Mouse (Mus musculus) adrenal gland, adult 18-20 months (tissue): Measurements from ENCODE around the gene Pik3c2b. TPM values are rescaled to one million over a fixed set of nuclear protein-coding genes. Genes with fewer than 3 reads are reported as not detected.
A peak's percentile ranks its signal among the peaks of the same experiment; 100 is the strongest.

Source experiments
- DNase-seq, 2 experiments: peaks; one replicate each; pipeline ENCODE4 v3.0.0; 2021 to 2022; ENCODE audit warnings: low spot score in 2 of 2
- total RNA-seq, 2 experiments: library from RNA; stranded (reverse); gene quantifications; 1 replicate in 1 of 2; 2 replicates in 1 of 2; pipeline ENCODE4 v1.2.3; 2021

Pik3c2b gene
- total RNA-seq, 2 experiments from 2014 or later, result 4.6 to 5.6 TPM

- DNase-seq, result no peak
These were observed 45.2 kb downstream of the Pik3c2b start for GRCm38 (mm10) chr1:133090641-133091040.

- DNase-seq, result no peak
These were observed 46.0 kb downstream of the Pik3c2b start for GRCm38 (mm10) chr1:133091483-133091882.

- DNase-seq, result no peak
These were observed 48.3 kb downstream of the Pik3c2b start for GRCm38 (mm10) chr1:133093719-133094118.

GRCm38 (mm10) chr1:133100980-133101798, 55.7 kb downstream of the Pik3c2b start:
- DNase-seq, result peak; percentile 74 to 77

GRCm38 (mm10) chr1:133102108-133102507, 56.6 kb downstream of the Pik3c2b start:
- DNase-seq, result no peak

- DNase-seq, result no peak
These were observed 57.8 kb downstream of the Pik3c2b start for GRCm38 (mm10) chr1:133103315-133103714.

GRCm38 (mm10) chr1:133103871-133104270, 58.4 kb downstream of the Pik3c2b start:
- DNase-seq, result no peak

GRCm38 (mm10) chr1:133116108-133116507, 70.6 kb downstream of the Pik3c2b start:
- DNase-seq, result no peak

GRCm38 (mm10) chr1:133118127-133118526, 72.7 kb downstream of the Pik3c2b start:
- DNase-seq, result no peak

GRCm38 (mm10) chr1:133118844-133119243, 73.4 kb downstream of the Pik3c2b start:
- DNase-seq, result no peak

GRCm38 (mm10) chr1:133119931-133120712, 74.7 kb downstream of the Pik3c2b start:
- DNase-seq, result peak in 1 of 2 experiments; percentile 25

- DNase-seq, result no peak
These were observed 75.8 kb downstream of the Pik3c2b start for GRCm38 (mm10) chr1:133121246-133121645.

- DNase-seq, result no peak
These were observed 78.7 kb downstream of the Pik3c2b start for GRCm38 (mm10) chr1:133124137-133124536.

GRCm38 (mm10) chr1:133125640-133126364, 80.3 kb downstream of the Pik3c2b start:
- no peak for DNase-seq

GRCm38 (mm10) chr1:133126365-133126740, 80.9 kb downstream of the Pik3c2b start:
- no peak for DNase-seq

- DNase-seq, result no peak
These were observed 81.9 kb downstream of the Pik3c2b start for GRCm38 (mm10) chr1:133127328-133127727.

- DNase-seq, result no peak
These were observed 84.2 kb downstream of the Pik3c2b start for GRCm38 (mm10) chr1:133129471-133130221.

GRCm38 (mm10) chr1:133130638-133131560, 85.4 kb downstream of the Pik3c2b start, which contains the start of gene Ppp1r15b:
Gene Ppp1r15b (plus strand): TSS chr1:133131143.
- peak; percentile 94 for DNase-seq

- no peak for DNase-seq
These were observed 86.1 kb downstream of the Pik3c2b start for GRCm38 (mm10) chr1:133131561-133131905.

GRCm38 (mm10) chr1:133131936-133132335, 86.5 kb downstream of the Pik3c2b start:
- peak; percentile 29 to 31 for DNase-seq
